Mouse (Mus musculus) megakaryocyte, embryonic 14.5 days (primary cell): ENCODE data around the gene Smc1b.

Experiments
- FLI1 ChIP-seq: IDR thresholded peaks from 2 replicates; pipeline ENCODE4 v1.6.1; 2012; ENCODE audit warnings: low read length, inconsistent platforms, mixed read lengths
- GATA1 ChIP-seq: IDR thresholded peaks from 3 replicates; pipeline ENCODE4 v1.6.1; 2012; ENCODE audit warnings: mixed read lengths, low read length, inconsistent platforms, borderline replicate concordance

- TF ChIP-seq GATA1: no peak
- no peak for TF ChIP-seq FLI1
These were observed 20.8 kb upstream of the Smc1b start for GRCm38 (mm10) chr15:85152577-85152976.
